Mouse (Mus musculus) forelimb bud, embryonic 11.5 days (tissue): ENCODE measurements at regions not wholly inside any gene's neighbourhood (a gene's known extent, or its start where the extent isn't known, plus 50 kb on each side); places are given as distances from the start of the nearest gene placed in this dataset.
"Not testable (repeated sequence)": the region's sequence is repeated elsewhere in the genome, so short reads cannot be mapped to it uniquely, and the experiment has no call there.

Experiments used
- DNase-seq: peaks from one replicate; pipeline ENCODE4 v3.0.0-alpha.2; 2012; ENCODE audit warnings: low read depth, low spot score

DNA sequence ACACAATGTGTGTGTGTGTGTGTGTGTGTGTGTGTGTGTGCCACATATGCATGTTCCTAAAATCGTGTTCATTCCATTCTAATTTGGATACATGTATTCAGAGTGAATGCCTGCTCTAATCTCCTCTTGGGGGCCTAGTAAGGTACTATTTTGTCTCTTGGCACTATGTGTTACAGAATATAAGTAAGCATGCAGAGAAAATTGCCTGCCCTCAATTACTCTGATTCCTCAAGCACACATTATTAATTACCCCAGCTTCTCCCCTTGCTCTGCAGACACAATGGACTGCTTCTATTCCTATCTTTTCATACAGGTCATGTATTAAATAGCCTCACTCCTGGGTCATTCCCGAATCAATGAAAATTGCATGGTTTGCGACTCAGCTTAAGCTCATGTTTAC, 406.3 kb downstream of the Trib2 start:
- DNase-seq = no peak

DNA sequence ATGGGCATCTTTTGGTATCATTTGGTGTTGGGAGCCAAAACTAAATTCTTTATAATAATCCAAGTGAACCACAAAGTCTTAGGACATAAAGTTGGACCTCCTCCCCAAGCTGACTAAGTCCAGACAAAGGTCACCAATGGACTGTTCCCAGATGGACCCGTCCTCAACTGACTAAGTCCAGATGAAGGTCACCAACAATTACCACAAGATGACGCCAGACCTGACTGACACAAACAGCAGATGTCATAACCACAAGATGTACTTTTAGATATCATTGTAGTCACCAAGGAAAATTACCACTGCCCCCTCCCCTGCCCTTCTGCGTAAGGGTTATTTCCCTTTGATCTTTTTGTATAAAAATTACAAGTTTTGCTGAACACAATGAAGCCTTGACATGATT, 409.1 kb downstream of the Trib2 start:
- DNase-seq = not testable (repeated sequence)

DNA sequence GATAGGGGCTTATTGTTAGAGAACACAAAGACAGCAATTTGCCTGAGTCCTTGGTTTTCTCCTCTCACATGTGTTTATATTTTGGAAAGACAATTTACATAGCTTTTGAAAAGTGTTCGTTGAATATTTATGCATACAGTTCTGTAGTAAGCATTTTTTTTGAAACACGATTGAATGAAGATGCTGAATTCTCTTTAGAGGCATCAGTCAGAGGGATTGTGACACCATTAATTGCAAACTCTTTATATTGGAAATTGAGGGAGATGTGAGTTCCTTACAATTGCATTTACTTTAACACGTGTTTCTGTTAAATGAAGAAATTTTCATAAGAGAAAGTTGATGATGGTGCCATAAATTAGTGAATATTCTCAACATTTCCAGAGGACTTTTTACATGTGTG, 424.1 kb downstream of the Trib2 start:
- DNase-seq = no peak

DNA sequence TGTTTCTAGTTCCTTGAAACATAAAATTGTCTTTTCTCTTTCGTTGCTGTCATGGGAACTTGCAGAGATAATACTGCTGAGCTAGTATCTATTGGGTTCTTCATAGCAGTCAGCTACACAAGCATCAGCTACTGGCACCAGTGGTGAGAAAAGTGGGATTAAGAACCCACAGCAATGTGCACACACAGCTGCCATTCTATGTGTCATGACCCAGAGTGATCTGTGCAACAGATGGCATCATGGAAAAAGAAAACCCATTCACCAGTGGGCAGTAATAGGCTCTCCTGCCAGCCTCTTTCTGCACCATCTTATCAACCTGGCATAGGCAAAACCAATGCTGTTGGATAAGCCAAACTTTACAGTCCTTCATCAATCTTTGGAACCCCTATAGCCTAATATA, 428.1 kb downstream of the Trib2 start:
- no peak for DNase-seq

DNA sequence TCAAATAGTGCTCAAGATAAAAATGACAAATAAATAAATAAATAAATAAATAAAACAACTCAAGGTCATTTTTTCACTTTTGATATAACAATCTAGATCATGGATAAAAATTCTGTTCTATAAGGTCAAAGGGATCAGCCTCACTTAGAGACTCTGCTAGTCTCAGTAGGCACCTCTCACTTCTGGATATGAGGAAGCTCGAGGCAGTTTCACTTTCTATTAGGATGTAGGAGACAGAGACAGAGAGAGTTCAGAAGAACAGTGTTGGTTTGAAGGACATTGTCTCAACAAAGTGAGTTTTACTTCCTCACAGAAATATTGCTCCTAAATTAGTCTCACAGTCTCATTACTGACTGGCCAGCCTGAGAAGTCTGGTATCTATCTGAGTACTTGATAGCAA, 458.9 kb downstream of the Trib2 start:
- no peak for DNase-seq

DNA sequence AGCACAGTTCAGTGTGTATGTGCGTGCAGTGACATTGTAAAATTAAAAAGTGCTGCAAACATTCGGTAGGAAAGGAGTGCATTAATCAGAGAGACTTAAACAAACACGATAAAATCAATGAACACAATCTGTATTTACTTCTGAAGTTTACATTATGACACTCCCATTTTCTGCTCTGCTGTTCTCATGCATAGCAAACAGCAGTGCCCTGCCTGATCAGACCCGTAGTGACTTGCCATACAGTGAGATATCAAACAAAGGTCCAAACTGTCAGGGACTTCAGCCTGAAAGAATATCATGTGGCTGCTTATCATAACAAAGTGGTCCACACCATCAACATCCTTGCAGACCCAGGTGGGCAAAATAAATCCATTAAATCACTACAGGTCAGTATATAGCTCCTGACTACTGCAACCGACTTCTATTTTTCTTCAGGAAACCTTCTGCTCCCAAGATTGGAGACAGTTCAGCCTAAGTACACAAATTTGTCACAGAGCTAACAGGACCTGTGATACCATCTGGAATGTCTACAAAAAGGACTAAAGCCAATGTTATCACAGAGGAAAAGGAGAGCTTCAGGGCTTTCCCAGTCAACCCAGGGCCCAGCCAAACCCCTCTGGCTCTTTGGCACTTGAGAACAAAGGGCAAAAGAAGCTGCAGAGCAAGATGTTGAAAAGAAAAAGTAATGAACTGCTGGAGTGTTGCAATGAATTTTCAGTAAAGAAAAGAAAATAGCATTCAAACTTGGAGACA, 495.8 kb downstream of the Trib2 start:
- DNase-seq = no peak

DNA sequence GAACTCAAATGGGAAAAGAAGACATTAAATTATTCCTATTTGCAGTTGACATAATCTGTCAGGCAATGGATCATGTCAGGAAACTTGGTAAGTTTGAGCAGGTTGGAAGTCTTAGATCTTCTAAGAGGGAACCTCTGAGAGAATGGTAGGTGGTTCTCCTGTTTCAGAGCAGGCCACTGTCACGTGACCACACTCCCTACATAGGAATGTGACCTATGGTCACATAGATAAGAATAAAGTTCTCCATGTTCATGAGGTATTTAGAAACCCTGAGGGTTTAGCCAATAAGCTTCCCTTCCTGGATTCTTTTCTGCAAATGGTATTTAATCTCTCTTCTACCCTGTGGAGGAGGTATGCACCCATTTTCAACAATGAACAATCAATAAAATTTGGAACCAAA, 497.1 kb downstream of the Trib2 start:
- no peak for DNase-seq

DNA sequence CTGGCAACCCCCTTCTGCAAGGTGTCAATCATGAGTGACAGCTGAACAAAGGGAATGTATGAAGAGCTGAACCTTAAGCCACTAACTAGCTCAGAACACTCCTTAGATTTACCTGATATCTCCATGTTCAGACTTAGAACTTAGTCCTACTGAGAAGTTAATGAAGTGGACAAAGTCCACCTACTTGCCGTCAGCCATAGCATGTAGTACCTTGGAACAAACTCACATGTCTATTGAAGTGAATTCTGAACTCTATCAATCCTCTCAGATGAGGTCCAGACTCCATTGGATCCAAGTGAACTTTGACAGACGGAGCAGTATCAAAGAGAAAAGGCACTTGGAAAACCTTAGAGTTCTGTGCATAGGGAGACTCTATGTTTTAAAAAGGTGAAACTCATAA, 521.8 kb downstream of the Trib2 start:
- no peak for DNase-seq

DNA sequence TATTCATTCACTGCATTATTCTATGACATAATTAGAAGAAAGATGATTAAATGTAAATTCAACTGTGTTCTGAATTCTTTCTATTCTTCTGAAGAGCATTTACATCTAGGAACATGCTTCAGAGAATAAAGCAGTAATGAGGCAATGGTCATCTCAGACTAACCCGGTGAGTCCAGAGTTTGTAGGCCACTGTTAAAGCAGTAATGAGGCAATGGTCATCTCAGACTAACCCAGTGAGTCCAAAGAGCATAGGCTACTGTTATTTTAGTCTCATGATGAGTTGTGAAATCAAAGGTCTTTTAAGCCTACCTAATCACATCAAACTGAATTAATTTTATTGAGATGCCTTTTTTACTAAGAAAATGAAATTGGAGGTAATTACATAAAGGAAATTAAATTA, 554.6 kb downstream of the Trib2 start:
- no peak for DNase-seq

DNA sequence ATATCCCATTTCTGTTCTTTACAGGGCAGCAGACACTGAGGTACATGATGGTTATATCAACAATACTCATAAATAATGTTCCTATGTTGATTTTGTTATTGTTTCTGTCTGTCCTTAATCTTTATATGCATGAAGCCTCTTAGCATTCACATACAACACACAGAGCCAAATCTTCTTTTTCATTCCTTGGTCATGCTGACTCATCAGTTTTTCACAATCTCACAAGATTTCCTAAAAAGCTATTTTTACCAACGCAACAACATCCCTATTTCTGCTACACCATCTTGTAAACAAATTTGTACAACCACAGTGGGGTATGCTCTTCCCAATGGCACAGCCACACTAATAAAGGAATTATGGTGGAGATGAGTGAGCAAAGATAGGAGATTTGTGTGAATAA, 555.1 kb downstream of the Trib2 start:
- no peak for DNase-seq

DNA sequence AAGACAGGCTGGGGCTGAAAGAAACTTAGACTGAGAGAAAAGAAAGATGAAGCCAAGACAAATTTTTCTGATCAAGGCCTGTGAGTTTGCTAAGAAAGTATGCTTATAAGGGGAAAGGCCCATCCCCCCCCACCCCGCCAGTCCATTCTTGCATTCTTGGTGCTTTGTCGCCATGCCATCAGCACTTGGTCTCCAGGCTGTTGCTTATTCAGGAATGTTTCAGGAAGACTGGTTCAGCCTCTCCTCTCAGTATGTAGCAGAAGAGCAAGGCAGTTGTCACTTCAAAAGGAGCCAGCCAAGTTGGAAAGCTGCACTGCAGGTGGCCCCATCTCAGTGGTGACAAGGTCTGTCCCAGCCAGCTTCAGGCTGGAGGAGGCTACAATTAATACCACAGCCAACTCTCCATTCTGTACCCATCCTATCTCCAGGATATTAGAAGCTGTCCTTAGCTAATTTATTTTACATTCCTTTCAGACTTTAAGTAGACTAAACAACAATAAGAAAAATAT, 555.8 kb downstream of the Trib2 start:
- no peak for DNase-seq

DNA sequence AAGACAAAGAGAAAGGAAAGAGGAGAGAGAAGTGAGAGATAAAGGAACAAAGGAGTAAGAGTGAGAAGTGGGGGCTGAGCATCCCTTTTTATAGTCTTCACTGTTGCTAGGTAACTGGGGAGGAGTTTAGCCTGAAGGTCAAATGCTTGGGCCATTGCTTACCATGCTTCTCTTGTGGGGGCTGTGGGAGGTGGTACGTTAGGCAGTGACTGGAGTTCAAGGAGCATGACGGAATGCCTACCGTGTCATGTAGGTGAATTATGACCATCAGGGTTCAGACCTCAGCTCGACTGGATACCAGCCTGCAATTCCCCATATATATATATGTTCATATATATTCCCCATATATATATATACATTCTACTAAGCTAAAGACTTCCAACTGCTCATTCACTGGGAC, 571.8 kb downstream of the Trib2 start:
- DNase-seq = no peak

DNA sequence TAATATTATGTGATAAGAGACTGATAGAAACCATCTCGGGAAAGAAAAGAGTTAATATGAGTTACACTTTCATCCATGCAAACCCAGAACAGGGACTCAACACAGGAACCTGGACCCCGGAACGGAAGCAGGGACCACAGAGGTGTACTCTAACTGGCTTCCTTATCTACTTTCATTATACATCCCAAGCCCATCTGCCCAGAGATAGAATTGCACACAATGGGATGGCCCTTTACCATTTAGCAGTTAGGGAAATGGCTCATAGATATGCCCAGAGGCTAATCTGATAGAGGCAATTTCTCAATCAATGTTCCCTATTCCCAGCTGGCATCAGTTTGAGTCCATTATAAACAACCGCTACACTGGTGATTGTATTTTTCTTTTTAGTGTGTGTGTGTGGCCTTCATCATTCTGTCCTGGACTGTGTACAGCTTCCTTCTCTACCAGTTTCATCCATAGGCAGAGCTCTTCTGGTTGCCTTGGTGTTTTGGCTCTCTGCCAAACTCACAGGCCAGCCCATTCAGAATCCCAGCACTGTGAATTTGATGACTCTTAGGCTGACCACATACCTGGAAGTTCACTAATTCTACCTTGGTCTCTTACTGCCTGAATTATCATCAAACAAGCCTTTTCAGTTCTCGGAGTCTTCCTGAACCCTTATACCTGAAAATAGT, 594.1 kb downstream of the Trib2 start:
- DNase-seq = no peak

DNA sequence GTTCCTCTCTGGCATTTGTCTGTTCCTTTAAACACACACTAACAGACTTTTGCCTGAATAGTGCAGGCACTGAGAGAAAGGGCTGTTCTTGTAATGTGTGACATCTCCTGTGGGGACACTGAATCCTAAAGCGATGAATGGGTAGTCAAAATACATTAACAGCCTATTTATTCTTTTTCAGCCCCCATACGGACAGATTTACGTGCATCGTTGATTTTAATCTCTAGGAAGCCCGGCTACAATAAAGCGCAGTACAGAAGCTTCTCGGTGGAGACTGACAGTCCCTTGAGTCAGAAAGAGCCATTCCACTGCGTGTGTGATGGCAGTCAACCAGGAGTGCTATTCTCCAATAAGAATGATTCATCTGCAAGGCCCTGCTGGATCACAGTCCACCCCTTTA, 598.2 kb downstream of the Trib2 start:
- DNase-seq = no peak

DNA sequence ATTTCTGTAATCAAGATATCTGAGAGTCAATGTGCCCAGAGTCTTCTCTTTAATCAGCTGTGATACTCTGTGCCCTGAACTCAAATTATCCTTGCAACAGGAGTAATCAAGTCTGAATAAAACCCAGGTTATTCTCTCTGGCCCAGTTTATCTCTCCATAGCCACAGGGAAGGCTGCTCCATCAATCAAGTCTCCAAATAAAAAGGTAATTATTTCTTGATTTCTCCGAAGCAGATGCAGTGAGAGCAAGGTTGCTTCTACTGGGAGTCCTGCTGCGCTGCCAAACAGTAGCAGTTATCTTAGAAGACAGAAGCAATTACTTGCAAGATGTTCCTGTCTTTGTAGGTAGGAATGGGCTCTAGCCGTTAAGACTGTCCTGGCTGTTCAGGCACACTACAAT, 600.5 kb downstream of the Trib2 start:
- no peak for DNase-seq

DNA sequence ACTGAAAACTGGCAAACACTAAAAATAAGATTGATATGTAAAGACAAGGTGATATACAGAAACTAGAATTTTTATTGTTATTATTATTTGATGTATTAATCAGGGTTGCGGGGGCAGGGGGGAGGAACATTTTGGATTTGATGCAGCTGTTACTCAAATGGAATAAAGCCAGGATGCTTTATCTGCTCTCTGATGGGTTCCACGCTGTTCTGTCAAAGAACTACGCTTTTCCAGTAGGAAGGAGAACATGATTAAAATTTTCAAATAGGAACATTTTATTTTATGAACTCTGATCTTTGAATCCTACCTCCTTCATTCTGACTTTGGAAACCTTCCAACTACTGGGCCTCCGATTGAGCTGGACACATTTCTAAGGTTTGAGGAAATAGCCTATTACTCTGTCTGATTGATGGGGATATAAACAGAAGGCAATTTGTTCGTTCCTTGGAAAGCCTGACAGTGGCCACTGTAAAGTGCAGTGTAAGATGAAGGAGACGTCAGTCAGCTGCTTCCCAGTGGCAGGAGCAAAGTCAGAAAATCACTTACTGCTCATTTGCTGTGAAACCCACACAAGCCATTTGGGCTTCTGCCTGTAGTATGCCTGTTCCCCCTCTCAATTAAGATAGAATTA, 642.2 kb downstream of the Trib2 start:
- DNase-seq = peak; percentile 9

DNA sequence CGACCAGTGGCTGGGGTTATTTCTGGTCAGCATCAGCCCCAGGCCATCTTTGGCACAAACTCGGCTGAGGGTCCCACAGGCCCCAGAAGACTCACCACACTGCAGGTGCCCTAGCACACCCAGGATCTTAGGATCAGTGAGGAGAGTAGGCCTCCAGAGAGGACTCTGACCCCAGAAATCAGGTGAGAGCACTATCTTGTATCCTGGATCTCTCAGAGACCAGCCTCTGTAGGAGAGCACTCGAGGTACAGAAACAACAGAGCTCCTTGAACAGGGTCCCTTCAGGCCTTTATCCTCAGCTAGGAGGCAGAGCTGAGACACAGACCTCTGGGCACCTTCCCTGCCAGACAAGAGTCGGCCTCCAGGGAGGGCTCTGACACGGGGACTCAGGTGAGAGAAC, 654.1 kb downstream of the Trib2 start:
- DNase-seq = no peak

DNA sequence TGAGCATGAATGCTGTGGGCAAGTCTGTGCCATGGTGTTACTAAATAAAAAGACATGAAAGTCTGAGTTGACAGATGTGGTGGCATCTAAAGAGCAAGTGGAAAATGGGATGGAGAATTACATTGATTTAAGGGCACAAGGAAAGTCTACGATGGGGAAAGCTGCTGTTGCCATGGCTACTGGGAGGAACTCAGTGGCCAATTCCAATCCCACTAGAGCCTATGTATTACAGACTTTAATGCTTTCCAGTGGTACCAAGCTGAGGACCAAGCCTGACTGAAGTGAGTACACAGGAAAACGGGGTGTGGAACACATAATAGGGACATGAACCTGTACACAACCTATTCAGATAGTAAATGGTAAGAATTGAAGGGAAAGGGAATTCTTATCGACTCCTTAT, 654.9 kb downstream of the Trib2 start:
- no peak for DNase-seq

DNA sequence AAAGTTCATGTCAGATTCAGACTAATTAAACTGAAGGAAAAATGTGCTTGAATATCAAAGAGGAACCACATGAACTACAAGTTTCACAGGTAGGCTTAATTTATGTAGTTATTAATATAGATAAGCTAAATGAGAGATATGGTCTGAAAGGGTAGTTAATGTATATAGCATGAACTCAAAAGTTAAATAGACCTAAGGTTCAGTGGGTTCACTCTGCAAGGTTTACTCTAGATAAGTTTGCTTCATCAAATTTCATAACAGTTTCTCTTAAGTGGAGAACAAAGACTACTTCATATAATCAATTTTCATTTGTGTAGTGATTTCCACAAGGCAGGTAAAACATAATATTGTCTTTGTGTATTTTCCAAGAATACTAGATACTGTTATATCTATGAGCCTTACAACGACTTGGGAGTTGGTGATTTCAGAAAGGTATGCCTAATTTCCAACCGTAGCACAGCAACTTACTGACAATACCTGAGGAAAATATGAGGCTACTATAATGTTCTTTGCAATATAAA, 656.2 kb downstream of the Trib2 start:
- DNase-seq = no peak

DNA sequence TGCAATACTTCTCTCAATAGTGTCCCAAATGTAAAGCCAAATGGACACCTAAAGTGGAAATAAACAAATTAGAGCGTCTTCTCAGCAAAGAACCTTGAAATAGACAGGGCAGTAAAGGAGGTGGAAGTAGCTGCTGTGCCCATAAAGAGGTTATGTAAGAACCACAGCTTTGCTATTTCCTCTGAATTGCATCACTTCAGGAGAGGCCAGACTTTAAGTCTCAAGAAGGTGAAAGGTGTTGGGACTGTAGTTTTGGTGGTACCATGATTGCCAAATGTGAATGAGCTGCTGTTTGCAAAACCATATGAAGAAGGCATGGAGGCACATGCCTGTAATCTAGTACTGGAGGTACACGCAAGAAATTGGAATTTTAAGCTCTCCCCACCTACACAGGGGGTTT, 670.3 kb downstream of the Trib2 start:
- no peak for DNase-seq

DNA sequence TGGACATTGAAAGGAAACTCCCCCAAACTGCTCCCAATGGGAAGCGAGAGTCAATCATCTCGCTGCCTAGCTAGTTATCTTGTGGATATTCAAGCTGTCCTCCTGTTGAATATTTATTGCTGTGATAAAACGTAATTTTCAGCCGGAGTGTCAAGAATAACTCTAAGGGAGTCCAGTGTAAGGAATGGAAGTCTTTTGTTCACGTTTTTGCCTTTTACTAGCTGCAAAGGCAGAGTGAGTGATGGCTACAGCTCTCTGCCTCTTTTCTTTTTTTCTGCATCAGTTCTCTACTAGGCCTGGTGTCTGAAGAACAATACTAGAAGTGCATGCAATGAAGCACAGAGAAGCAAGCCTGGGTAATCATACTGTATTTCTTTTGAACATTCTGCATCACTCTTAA, 679.7 kb downstream of the Trib2 start:
- DNase-seq = no peak

DNA sequence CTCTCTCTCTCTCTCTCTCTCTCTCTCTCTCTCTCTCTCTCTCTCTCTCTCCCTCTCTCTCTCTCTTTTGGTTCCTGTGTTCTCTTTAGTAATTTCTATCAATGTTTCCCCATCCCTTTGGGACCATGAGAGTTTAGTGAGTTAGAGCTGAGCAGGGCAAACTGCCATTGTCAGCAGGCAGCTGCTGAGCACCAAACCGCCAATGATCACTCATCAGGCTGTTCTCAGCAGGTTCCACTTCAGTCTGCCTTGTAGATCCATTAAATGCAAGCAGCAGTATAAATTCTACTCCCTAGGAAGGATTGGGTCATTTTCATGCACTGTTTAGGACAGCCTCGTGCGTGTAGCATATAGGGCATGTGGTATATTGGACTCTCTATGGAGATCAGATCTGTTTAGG, 692.5 kb downstream of the Trib2 start:
- DNase-seq = no peak
